Mouse (Mus musculus): ENCODE measurements at regions not wholly inside any gene's neighbourhood (a gene's known extent, or its start where the extent isn't known, plus 50 kb on each side); places are given as distances from the start of the nearest gene placed in this dataset.

- Histone ChIP-seq H3K4me2 (ENCODE audit: low read depth, low read length) (no peak overlapping the region), H3K4me3 (ENCODE audit: low read depth, low read length) (no peak overlapping the region), H3K27ac (replicated peaks; ENCODE audit: low read depth, low read length) (no peak overlapping the region), H3K27me3 (ENCODE audit: control insufficient read depth, insufficient read depth, low read length) (no peaks in the 10 kb centered on the region), H3K9me3 (replicated peaks; ENCODE audit: control insufficient read depth, low read length) (no peaks in the 10 kb centered on the region), H3K36me3 (replicated peaks; ENCODE audit: control insufficient read depth, insufficient read depth, low read depth, low read length) (no peaks in the 10 kb centered on the region), H3K9ac (replicated peaks; ENCODE audit: low read length) (no peak overlapping the region), H3K4me1 (ENCODE audit: control insufficient read depth, insufficient read depth, low read length) (no peaks in the 10 kb centered on the region)
- ATAC-seq (replicated peaks; ENCODE audit: insufficient number of reproducible peaks, low FRiP score, low TSS enrichment, low read depth) = no peak
- whole genome bisulfite sequencing = 70% methylated on average over 7 of the region's 7 CpGs
- DNase-seq (ENCODE audit: low spot score) = no peak
Measured at GRCm38 (mm10) chr3:38044338-38044737, 320.0 kb upstream of the Gm5148 start.

- no peak overlapping the region for H3K4me3 ChIP-seq (ENCODE audit: low read depth, low read length)
- H3K9me3 ChIP-seq (replicated peaks; ENCODE audit: control insufficient read depth, low read length) = no peaks in the 10 kb centered on the region
- H3K4me1 ChIP-seq (ENCODE audit: control insufficient read depth, insufficient read depth, low read length) = no peaks in the 10 kb centered on the region
- ATAC-seq (replicated peaks; ENCODE audit: insufficient number of reproducible peaks, low FRiP score, low TSS enrichment, low read depth) (no peak), DNase-seq (ENCODE audit: low spot score) (no peak)
- no peaks in the 10 kb centered on the region for H3K27me3 ChIP-seq (ENCODE audit: control insufficient read depth, insufficient read depth, low read length)
- no peak overlapping the region for H3K4me2 ChIP-seq (ENCODE audit: low read depth, low read length)
- no peak overlapping the region for H3K9ac ChIP-seq (replicated peaks; ENCODE audit: low read length)
- H3K36me3 ChIP-seq (replicated peaks; ENCODE audit: control insufficient read depth, insufficient read depth, low read depth, low read length) = no peaks in the 10 kb centered on the region
- no peak overlapping the region for H3K27ac ChIP-seq (replicated peaks; ENCODE audit: low read depth, low read length)
- 30% methylated on average over 6 of the region's 6 CpGs for WGBS
Measured at GRCm38 (mm10) chr3:38042614-38043013, 318.3 kb upstream of the Gm5148 start.

GRCm38 (mm10) chr3:38036131-38036530, 311.8 kb upstream of the Gm5148 start:
- no peaks in the 10 kb centered on the region for H3K4me1 ChIP-seq (ENCODE audit: control insufficient read depth, insufficient read depth, low read length)
- no peak overlapping the region for H3K4me3 ChIP-seq (ENCODE audit: low read depth, low read length)
- H3K36me3 ChIP-seq (replicated peaks; ENCODE audit: control insufficient read depth, insufficient read depth, low read depth, low read length) = no peaks in the 10 kb centered on the region
- H3K9ac ChIP-seq (replicated peaks; ENCODE audit: low read length) = no peak overlapping the region
- DNase-seq (ENCODE audit: low spot score) (no peak), ATAC-seq (replicated peaks; ENCODE audit: insufficient number of reproducible peaks, low FRiP score, low TSS enrichment, low read depth) (no peak)
- H3K4me2 ChIP-seq (ENCODE audit: low read depth, low read length) = no peak overlapping the region
- no peak overlapping the region for H3K27ac ChIP-seq (replicated peaks; ENCODE audit: low read depth, low read length)
- no peaks in the 10 kb centered on the region for H3K9me3 ChIP-seq (replicated peaks; ENCODE audit: control insufficient read depth, low read length)
- H3K27me3 ChIP-seq (ENCODE audit: control insufficient read depth, insufficient read depth, low read length) = no peaks in the 10 kb centered on the region

- Histone ChIP-seq H3K27ac (replicated peaks; ENCODE audit: low read depth, low read length) (no peak overlapping the region), H3K9ac (replicated peaks; ENCODE audit: low read length) (no peak overlapping the region), H3K4me1 (ENCODE audit: control insufficient read depth, insufficient read depth, low read length) (no peaks in the 10 kb centered on the region), H3K4me2 (ENCODE audit: low read depth, low read length) (no peak overlapping the region), H3K4me3 (ENCODE audit: low read depth, low read length) (no peak overlapping the region), H3K27me3 (ENCODE audit: control insufficient read depth, insufficient read depth, low read length) (no peaks in the 10 kb centered on the region), H3K9me3 (replicated peaks; ENCODE audit: control insufficient read depth, low read length) (no peaks in the 10 kb centered on the region), H3K36me3 (replicated peaks; ENCODE audit: control insufficient read depth, insufficient read depth, low read depth, low read length) (no peaks in the 10 kb centered on the region)
- 76% methylated on average over 3 of the region's 3 CpGs for whole genome bisulfite sequencing
- ATAC-seq (replicated peaks; ENCODE audit: insufficient number of reproducible peaks, low FRiP score, low TSS enrichment, low read depth) (no peak), DNase-seq (ENCODE audit: low spot score) (no peak)
Measured at GRCm38 (mm10) chr3:38034138-38034537, 309.8 kb upstream of the Gm5148 start.

- H3K4me1 ChIP-seq (ENCODE audit: control insufficient read depth, insufficient read depth, low read length) = no peaks in the 10 kb centered on the region
- DNase-seq (ENCODE audit: low spot score) (no peak), ATAC-seq (replicated peaks; ENCODE audit: insufficient number of reproducible peaks, low FRiP score, low TSS enrichment, low read depth) (no peak)
- H3K27ac ChIP-seq (replicated peaks; ENCODE audit: low read depth, low read length) = no peak overlapping the region
- no peak overlapping the region for H3K4me2 ChIP-seq (ENCODE audit: low read depth, low read length)
- no peaks in the 10 kb centered on the region for H3K36me3 ChIP-seq (replicated peaks; ENCODE audit: control insufficient read depth, insufficient read depth, low read depth, low read length)
- H3K9me3 ChIP-seq (replicated peaks; ENCODE audit: control insufficient read depth, low read length) = no peaks in the 10 kb centered on the region
- no peak overlapping the region for H3K9ac ChIP-seq (replicated peaks; ENCODE audit: low read length)
- 32% methylated on average over 1 of the region's 1 CpGs for WGBS
- no peaks in the 10 kb centered on the region for H3K27me3 ChIP-seq (ENCODE audit: control insufficient read depth, insufficient read depth, low read length)
- H3K4me3 ChIP-seq (ENCODE audit: low read depth, low read length) = no peak overlapping the region
Measured at GRCm38 (mm10) chr3:38014768-38015167, 290.5 kb upstream of the Gm5148 start.

- H3K9me3 ChIP-seq (replicated peaks; ENCODE audit: control insufficient read depth, low read length) = no peaks in the 10 kb centered on the region
- H3K4me3 ChIP-seq (ENCODE audit: low read depth, low read length) = no peak overlapping the region
- no peak overlapping the region for H3K4me2 ChIP-seq (ENCODE audit: low read depth, low read length)
- no peak for DNase-seq (ENCODE audit: low spot score)
- 43% methylated on average over 4 of the region's 4 CpGs for WGBS
- H3K9ac ChIP-seq (replicated peaks; ENCODE audit: low read length) = no peak overlapping the region
- no peaks in the 10 kb centered on the region for H3K36me3 ChIP-seq (replicated peaks; ENCODE audit: control insufficient read depth, insufficient read depth, low read depth, low read length)
- no peaks in the 10 kb centered on the region for H3K27me3 ChIP-seq (ENCODE audit: control insufficient read depth, insufficient read depth, low read length)
- H3K27ac ChIP-seq (replicated peaks; ENCODE audit: low read depth, low read length) = no peak overlapping the region
- no peaks in the 10 kb centered on the region for H3K4me1 ChIP-seq (ENCODE audit: control insufficient read depth, insufficient read depth, low read length)
- no peak for ATAC-seq (replicated peaks; ENCODE audit: insufficient number of reproducible peaks, low FRiP score, low TSS enrichment, low read depth)
Measured at GRCm38 (mm10) chr3:38009168-38009567, 284.9 kb upstream of the Gm5148 start.

GRCm38 (mm10) chr3:38008321-38008720, 284.0 kb upstream of the Gm5148 start:
- no peak overlapping the region for H3K4me2 ChIP-seq (ENCODE audit: low read depth, low read length)
- H3K4me1 ChIP-seq (ENCODE audit: control insufficient read depth, insufficient read depth, low read length) = no peaks in the 10 kb centered on the region
- H3K9ac ChIP-seq (replicated peaks; ENCODE audit: low read length) = no peak overlapping the region
- no peaks in the 10 kb centered on the region for H3K9me3 ChIP-seq (replicated peaks; ENCODE audit: control insufficient read depth, low read length)
- no peak overlapping the region for H3K4me3 ChIP-seq (ENCODE audit: low read depth, low read length)
- DNase-seq (ENCODE audit: low spot score) (no peak), ATAC-seq (replicated peaks; ENCODE audit: insufficient number of reproducible peaks, low FRiP score, low TSS enrichment, low read depth) (no peak)
- no peaks in the 10 kb centered on the region for H3K36me3 ChIP-seq (replicated peaks; ENCODE audit: control insufficient read depth, insufficient read depth, low read depth, low read length)
- H3K27ac ChIP-seq (replicated peaks; ENCODE audit: low read depth, low read length) = no peak overlapping the region
- 81% methylated on average over 7 of the region's 7 CpGs for WGBS
- H3K27me3 ChIP-seq (ENCODE audit: control insufficient read depth, insufficient read depth, low read length) = no peaks in the 10 kb centered on the region

- Histone ChIP-seq H3K9ac (replicated peaks; ENCODE audit: low read length) (no peak overlapping the region), H3K27me3 (ENCODE audit: control insufficient read depth, insufficient read depth, low read length) (no peaks in the 10 kb centered on the region), H3K4me2 (ENCODE audit: low read depth, low read length) (no peak overlapping the region), H3K9me3 (replicated peaks; ENCODE audit: control insufficient read depth, low read length) (no peaks in the 10 kb centered on the region), H3K4me1 (ENCODE audit: control insufficient read depth, insufficient read depth, low read length) (no peaks in the 10 kb centered on the region), H3K4me3 (ENCODE audit: low read depth, low read length) (no peak overlapping the region), H3K27ac (replicated peaks; ENCODE audit: low read depth, low read length) (no peak overlapping the region), H3K36me3 (replicated peaks; ENCODE audit: control insufficient read depth, insufficient read depth, low read depth, low read length) (no peaks in the 10 kb centered on the region)
- 80% methylated on average over 1 of the region's 1 CpGs for WGBS
- no peak for ATAC-seq (replicated peaks; ENCODE audit: insufficient number of reproducible peaks, low FRiP score, low TSS enrichment, low read depth)
- no peak for DNase-seq (ENCODE audit: low spot score)
Measured at GRCm38 (mm10) chr3:38007626-38008025, 283.3 kb upstream of the Gm5148 start.

GRCm38 (mm10) chr3:38002275-38002674, 278.0 kb upstream of the Gm5148 start:
- ATAC-seq (replicated peaks; ENCODE audit: insufficient number of reproducible peaks, low FRiP score, low TSS enrichment, low read depth) = no peak
- H3K36me3 ChIP-seq (replicated peaks; ENCODE audit: control insufficient read depth, insufficient read depth, low read depth, low read length) = no peaks in the 10 kb centered on the region
- no peak overlapping the region for H3K4me2 ChIP-seq (ENCODE audit: low read depth, low read length)
- WGBS = 87% methylated on average over 10 of the region's 10 CpGs
- no peaks in the 10 kb centered on the region for H3K4me1 ChIP-seq (ENCODE audit: control insufficient read depth, insufficient read depth, low read length)
- no peaks in the 10 kb centered on the region for H3K27me3 ChIP-seq (ENCODE audit: control insufficient read depth, insufficient read depth, low read length)
- no peak overlapping the region for H3K27ac ChIP-seq (replicated peaks; ENCODE audit: low read depth, low read length)
- H3K9me3 ChIP-seq (replicated peaks; ENCODE audit: control insufficient read depth, low read length) = no peaks in the 10 kb centered on the region
- H3K4me3 ChIP-seq (ENCODE audit: low read depth, low read length) = no peak overlapping the region
- DNase-seq (ENCODE audit: low spot score) = no peak
- H3K9ac ChIP-seq (replicated peaks; ENCODE audit: low read length) = no peak overlapping the region
